Mouse (Mus musculus): Measurements from ENCODE around the gene Mob3b. TPM values are rescaled to one million over a fixed set of nuclear protein-coding genes. Genes with fewer than 3 reads are reported as not detected.
A peak's percentile ranks its signal among the peaks of the same experiment; 100 is the strongest.

Mob3b gene
- polyA plus RNA-seq, 1 experiment from 2014 or later = 9.3 TPM

DNA sequence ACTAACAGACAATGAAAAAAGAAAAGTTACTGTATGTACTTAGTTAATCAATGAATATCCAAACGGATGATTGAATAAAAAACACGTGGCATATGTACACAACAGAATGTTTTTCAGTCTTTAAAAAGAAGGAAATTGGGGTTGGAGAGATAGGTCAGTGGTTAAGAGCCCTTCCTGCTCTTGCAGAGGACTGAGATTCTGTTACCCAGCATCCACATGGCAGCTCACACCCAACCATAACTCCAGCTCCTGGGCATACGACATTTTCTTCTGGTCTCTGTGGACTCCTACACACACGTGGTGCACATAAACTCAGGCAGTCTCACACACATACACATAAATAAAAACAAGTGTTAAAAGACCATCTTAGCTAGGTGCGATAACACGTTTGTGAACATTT is 77.0 kb downstream of the Mob3b start:
- H3K4me3 ChIP-seq (ENCODE audit: low read depth, low read length) = no peak overlapping the region
- H3K4me2 ChIP-seq (ENCODE audit: low read depth) = no peak overlapping the region
- no peaks in the 10 kb centered on the region for H3K4me1 ChIP-seq (ENCODE audit: control insufficient read depth, insufficient read depth, low read length)
- H3K9me3 ChIP-seq (ENCODE audit: control insufficient read depth, low read length) = no peaks in the 10 kb centered on the region
- ATAC-seq (ENCODE audit: insufficient read depth, low FRiP score, low TSS enrichment) (no peak), DNase-seq (ENCODE audit: low spot score) (no peak)
- H3K27me3 ChIP-seq (ENCODE audit: control insufficient read depth, insufficient read depth, low read length) = no peaks in the 10 kb centered on the region
- 86% methylated on average over 6 of the region's 6 CpGs for WGBS
- H3K9ac ChIP-seq (ENCODE audit: low read length) = no peak overlapping the region
- H3K27ac ChIP-seq (ENCODE audit: low read depth, low read length) = no peak overlapping the region
- no peaks in the 10 kb centered on the region for H3K36me3 ChIP-seq (ENCODE audit: control insufficient read depth, insufficient read depth, low read length)

- ATAC-seq (ENCODE audit: insufficient read depth, low FRiP score, low TSS enrichment) = no peak
- Histone ChIP-seq H3K27me3 (ENCODE audit: control insufficient read depth, insufficient read depth, low read length) (no peaks in the 10 kb centered on the region), H3K27ac (ENCODE audit: low read depth, low read length) (no peak overlapping the region), H3K9me3 (ENCODE audit: control insufficient read depth, low read length) (no peaks in the 10 kb centered on the region), H3K4me3 (ENCODE audit: low read depth, low read length) (no peak overlapping the region), H3K9ac (ENCODE audit: low read length) (no peak overlapping the region), H3K4me2 (ENCODE audit: low read depth) (no peak overlapping the region), H3K4me1 (ENCODE audit: control insufficient read depth, insufficient read depth, low read length) (peaks cover 2% of the 10 kb centered on the region; the same call in 1 of the 2 replicates), H3K36me3 (ENCODE audit: control insufficient read depth, insufficient read depth, low read length) (no peaks in the 10 kb centered on the region)
- WGBS = 67% methylated on average over 4 of the region's 4 CpGs
- no peak for DNase-seq (ENCODE audit: low spot score)
These were observed 88.5 kb downstream of the Mob3b start for GRCm38 (mm10) chr4:35068739-35069138.

DNA sequence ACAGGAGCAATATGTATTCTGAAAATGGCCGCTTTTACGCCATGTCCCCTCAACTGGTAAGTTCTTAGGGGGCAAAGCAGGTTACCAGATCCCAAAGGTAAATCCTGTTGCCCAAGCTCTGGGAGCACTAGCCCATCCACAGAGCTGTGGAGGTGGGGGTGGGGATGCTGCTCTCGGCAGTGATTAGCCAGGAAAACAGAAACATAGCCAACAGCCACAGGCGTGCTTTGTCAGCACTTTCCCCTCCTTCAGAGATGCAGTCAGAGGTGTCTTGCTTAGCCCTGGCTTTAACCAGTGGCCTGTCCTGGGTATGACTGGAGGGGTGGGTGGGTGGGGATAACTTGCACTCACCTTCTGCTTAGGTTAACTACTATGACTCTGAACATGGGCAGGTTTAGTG is 91.1 kb downstream of the Mob3b start:
- no peak for ATAC-seq (ENCODE audit: insufficient read depth, low FRiP score, low TSS enrichment)
- no peak for DNase-seq (ENCODE audit: low spot score)
- WGBS = 74% methylated on average over 4 of the region's 4 CpGs

GRCm38 (mm10) chr4:35065075-35065838 is 92.0 kb downstream of the Mob3b start:
- Histone ChIP-seq H3K27ac (ENCODE audit: low read depth, low read length) (no peak overlapping the region), H3K9me3 (ENCODE audit: control insufficient read depth, low read length) (no peaks in the 10 kb centered on the region), H3K4me3 (ENCODE audit: low read depth, low read length) (no peak overlapping the region), H3K36me3 (ENCODE audit: control insufficient read depth, insufficient read depth, low read length) (no peaks in the 10 kb centered on the region), H3K4me1 (ENCODE audit: control insufficient read depth, insufficient read depth, low read length) (peaks cover 2% of the 10 kb centered on the region; the same call in 1 of the 2 replicates), H3K9ac (ENCODE audit: low read length) (no peak overlapping the region), H3K4me2 (ENCODE audit: low read depth) (no peak overlapping the region), H3K27me3 (ENCODE audit: control insufficient read depth, insufficient read depth, low read length) (no peaks in the 10 kb centered on the region)
- peak; percentile 55; the same call in 1 of the 2 replicates for ATAC-seq (ENCODE audit: insufficient read depth, low FRiP score, low TSS enrichment)
- DNase-seq (ENCODE audit: low spot score) = peak; percentile 11
- WGBS = 44% methylated on average over 15 of the region's 15 CpGs

More for the DNA sequence above, 91.1 kb downstream of the Mob3b start:
- Histone ChIP-seq H3K27me3 (ENCODE audit: control insufficient read depth, insufficient read depth, low read length) (no peaks in the 10 kb centered on the region), H3K4me2 (ENCODE audit: low read depth) (no peak overlapping the region), H3K9ac (ENCODE audit: low read length) (no peak overlapping the region), H3K4me3 (ENCODE audit: low read depth, low read length) (no peak overlapping the region), H3K36me3 (ENCODE audit: control insufficient read depth, insufficient read depth, low read length) (no peaks in the 10 kb centered on the region), H3K27ac (ENCODE audit: low read depth, low read length) (no peak overlapping the region), H3K9me3 (ENCODE audit: control insufficient read depth, low read length) (no peaks in the 10 kb centered on the region), H3K4me1 (ENCODE audit: control insufficient read depth, insufficient read depth, low read length) (peaks cover 2% of the 10 kb centered on the region; the same call in 1 of the 2 replicates)

DNA sequence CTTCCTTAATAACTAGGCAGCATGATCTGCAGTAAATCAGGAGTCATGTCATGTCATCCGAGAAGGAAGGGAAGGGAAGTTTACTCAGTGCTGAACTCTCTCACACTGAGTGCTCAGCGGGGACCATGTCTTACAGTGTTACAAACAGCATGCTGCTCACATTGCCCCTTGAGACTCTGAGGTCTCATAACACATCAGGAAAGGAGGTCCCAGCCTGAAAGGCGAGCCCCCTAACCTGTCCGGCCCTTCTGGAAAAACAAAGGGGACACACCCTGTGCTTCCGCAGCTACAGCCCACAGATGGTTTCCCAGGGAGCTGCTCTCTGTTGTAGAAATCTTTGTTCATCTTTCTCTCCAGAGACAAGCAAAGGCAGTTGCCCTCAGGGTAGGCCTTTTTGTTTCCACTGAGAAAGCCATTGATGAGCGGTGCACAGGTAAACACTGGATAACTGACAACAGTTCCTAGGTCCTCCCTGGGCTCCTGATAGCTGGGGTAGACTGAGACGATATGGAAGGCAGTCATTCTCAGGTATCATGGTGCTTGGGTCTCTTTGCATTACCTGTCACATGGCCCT is 94.1 kb downstream of the Mob3b start:
- Histone ChIP-seq H3K27ac (ENCODE audit: low read depth, low read length) (no peak overlapping the region), H3K4me2 (ENCODE audit: low read depth) (no peak overlapping the region)

GRCm38 (mm10) chr4:35060964-35061363 is 96.3 kb downstream of the Mob3b start:
- Histone ChIP-seq H3K4me3 (ENCODE audit: low read depth, low read length) (no peak overlapping the region), H3K4me2 (ENCODE audit: low read depth) (no peak overlapping the region), H3K4me1 (ENCODE audit: control insufficient read depth, insufficient read depth, low read length) (peaks cover 2% of the 10 kb centered on the region; the same call in 1 of the 2 replicates), H3K9me3 (ENCODE audit: control insufficient read depth, low read length) (no peaks in the 10 kb centered on the region), H3K9ac (ENCODE audit: low read length) (no peak overlapping the region), H3K27ac (ENCODE audit: low read depth, low read length) (no peak overlapping the region), H3K36me3 (ENCODE audit: control insufficient read depth, insufficient read depth, low read length) (no peaks in the 10 kb centered on the region), H3K27me3 (ENCODE audit: control insufficient read depth, insufficient read depth, low read length) (no peaks in the 10 kb centered on the region)
- ATAC-seq (ENCODE audit: insufficient read depth, low FRiP score, low TSS enrichment) = no peak
- DNase-seq (ENCODE audit: low spot score) = no peak
- 69% methylated on average over 1 of the region's 1 CpGs for WGBS

More for the DNA sequence above, 94.1 kb downstream of the Mob3b start:
- DNase-seq (ENCODE audit: low spot score) (no peak), ATAC-seq (ENCODE audit: insufficient read depth, low FRiP score, low TSS enrichment) (no peak)
- no peak overlapping the region for H3K4me3 ChIP-seq (ENCODE audit: low read depth, low read length)
- no peaks in the 10 kb centered on the region for H3K36me3 ChIP-seq (ENCODE audit: control insufficient read depth, insufficient read depth, low read length)
- H3K27me3 ChIP-seq (ENCODE audit: control insufficient read depth, insufficient read depth, low read length) = no peaks in the 10 kb centered on the region
- H3K9ac ChIP-seq (ENCODE audit: low read length) = no peak overlapping the region
- H3K4me1 ChIP-seq (ENCODE audit: control insufficient read depth, insufficient read depth, low read length) = peaks cover 2% of the 10 kb centered on the region; the same call in 1 of the 2 replicates
- WGBS = 58% methylated on average over 7 of the region's 7 CpGs
- no peaks in the 10 kb centered on the region for H3K9me3 ChIP-seq (ENCODE audit: control insufficient read depth, low read length)

DNA sequence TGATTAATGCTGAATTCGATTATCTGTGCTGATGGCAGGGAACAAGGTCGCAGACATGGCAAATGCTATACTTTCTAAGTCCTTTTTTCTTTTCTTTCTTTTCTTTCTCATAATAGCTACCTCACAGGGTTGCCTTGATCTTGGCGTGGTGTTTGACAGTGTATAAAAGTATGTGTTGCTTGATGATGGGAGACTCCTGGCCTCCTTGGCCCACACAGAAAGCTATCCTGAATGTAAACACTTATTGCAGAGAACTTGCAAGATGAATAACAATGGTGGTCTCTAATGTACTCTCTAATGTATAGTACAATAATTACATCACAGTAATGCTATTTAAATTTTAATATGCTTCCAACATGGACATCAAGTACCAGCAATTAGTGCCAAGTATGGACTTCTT is 96.9 kb downstream of the Mob3b start:
- no peak for DNase-seq (ENCODE audit: low spot score)
- ATAC-seq (ENCODE audit: insufficient read depth, low FRiP score, low TSS enrichment) = no peak
- H3K4me2 ChIP-seq (ENCODE audit: low read depth) = no peak overlapping the region
- no peaks in the 10 kb centered on the region for H3K27me3 ChIP-seq (ENCODE audit: control insufficient read depth, insufficient read depth, low read length)
- H3K4me1 ChIP-seq (ENCODE audit: control insufficient read depth, insufficient read depth, low read length) = peaks cover under 1% of the 10 kb centered on the region; the same call in 1 of the 2 replicates
- H3K9ac ChIP-seq (ENCODE audit: low read length) = no peak overlapping the region
- no peak overlapping the region for H3K4me3 ChIP-seq (ENCODE audit: low read depth, low read length)
- WGBS = 90% methylated on average over 3 of the region's 3 CpGs
- no peak overlapping the region for H3K27ac ChIP-seq (ENCODE audit: low read depth, low read length)
- H3K36me3 ChIP-seq (ENCODE audit: control insufficient read depth, insufficient read depth, low read length) = no peaks in the 10 kb centered on the region
- no peaks in the 10 kb centered on the region for H3K9me3 ChIP-seq (ENCODE audit: control insufficient read depth, low read length)

DNA sequence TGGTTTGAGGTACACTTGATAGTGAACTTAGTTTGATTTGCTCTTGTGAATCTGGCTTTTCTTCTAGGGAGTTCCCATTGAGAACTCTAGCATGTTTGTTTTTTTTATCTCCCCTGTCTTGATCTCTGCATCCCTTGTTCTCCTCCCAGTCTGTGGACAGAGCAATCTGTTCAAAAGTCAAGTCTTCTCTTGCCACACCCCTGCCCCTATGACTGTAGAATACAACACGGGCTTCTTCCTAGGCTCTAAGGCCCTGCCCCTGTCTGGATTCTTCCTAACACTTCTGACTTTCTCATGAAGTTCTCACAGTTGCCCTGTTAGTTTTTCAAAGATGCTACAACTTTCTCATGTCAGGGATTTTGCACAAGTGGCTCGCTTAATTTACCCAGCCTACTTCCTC is 102.9 kb downstream of the Mob3b start:
- no peak overlapping the region for H3K9ac ChIP-seq (ENCODE audit: low read length)
- 0 out of 2 replicates have a peak, but pooled peaks cover 4% of the 10 kb centered on the region for H3K4me1 ChIP-seq (ENCODE audit: control insufficient read depth, insufficient read depth, low read length)
- no peak overlapping the region for H3K4me3 ChIP-seq (ENCODE audit: low read depth, low read length)
- no peaks in the 10 kb centered on the region for H3K36me3 ChIP-seq (ENCODE audit: control insufficient read depth, insufficient read depth, low read length)
- WGBS = 93% methylated on average over 2 of the region's 2 CpGs
- no peak overlapping the region for H3K27ac ChIP-seq (ENCODE audit: low read depth, low read length)
- ATAC-seq (ENCODE audit: insufficient read depth, low FRiP score, low TSS enrichment) (no peak), DNase-seq (ENCODE audit: low spot score) (no peak)
- no peaks in the 10 kb centered on the region for H3K27me3 ChIP-seq (ENCODE audit: control insufficient read depth, insufficient read depth, low read length)
- H3K9me3 ChIP-seq (ENCODE audit: control insufficient read depth, low read length) = no peaks in the 10 kb centered on the region
- H3K4me2 ChIP-seq (ENCODE audit: low read depth) = no peak overlapping the region

Data from neural tube, embryonic 11.5 days (tissue).